Comparison of ENCODE assay signal across 17 mouse cellular contexts in the genomic region with DNA sequence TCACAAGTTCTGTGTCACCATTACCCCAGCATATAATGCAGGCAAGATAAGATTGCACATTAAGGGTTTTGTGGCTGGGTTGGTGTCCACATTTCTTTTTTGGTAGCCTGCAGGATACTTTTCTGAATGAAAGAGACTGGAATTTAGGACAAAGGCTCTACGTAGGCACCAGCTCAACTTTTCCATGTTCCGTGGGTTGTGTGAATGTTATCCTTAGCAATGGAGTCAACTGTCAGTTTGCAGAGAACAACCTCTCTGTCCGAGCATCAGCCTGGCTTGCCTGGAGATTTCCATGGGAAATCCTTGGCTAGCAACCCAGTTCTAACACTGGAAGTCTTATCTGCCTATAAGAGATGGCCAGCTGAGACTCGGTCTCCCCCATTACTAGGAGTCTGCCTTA. TPM values are rescaled to one million over a fixed set of nuclear protein-coding genes. Genes with fewer than 3 reads are reported as not detected.
DNase-seq lines count a peak whose midpoint lies in the region; ATAC-seq lines count a peak whose summit lies in the region.
"Had no signal": no experiment of that assay in that cellular context is flagged by ENCODE, and none has a peak within 500 bp of the region (broad histone marks: within the 10 kb centered on the region; RNA-seq: fewer than 3 reads in every experiment).

No protein-coding gene starts in this region.

- intact Hi-C loops in heart, postnatal 10 days (cut with DNase I), result no loop called here

- no peak for DNase-seq in frontal cortex, postnatal 10 days (ENCODE audit: low spot score in 2 of 2)
- peak; percentile 77 for DNase-seq in heart, adult 11 months
- DNase-seq in heart, postnatal 10 days, result no peak
- DNase-seq: adrenal gland, adult 2 months; adrenal gland, adult 8-10 months; adrenal gland, postnatal 10 days; adrenal gland, postnatal 14 days; adrenal gland, postnatal 25 days; adrenal gland, postnatal 36 days; B cell, adult 2 months; cerebellum, adult 11 months; cerebellum, adult 11-12 months; cerebellum, adult 18-20 months had no signal

- ATAC-seq in frontal cortex, adult (ENCODE audit: low TSS enrichment), result peak; percentile 81
- ATAC-seq: activated CD4-positive, CD25-positive, alpha-beta regulatory T cell, adult 4 months; CD4-positive, CD25-positive, alpha-beta regulatory T cell, adult 4 months; Patski had no signal

RNA-seq across cellular contexts. Expression of a gene that starts 48.0 kb away (rescaled TPM):
- 10 to 100 TPM; 13.2 to 15.5 TPM for total RNA-seq in heart, postnatal 10 days (2021)

RNA-seq across cellular contexts. Expression of a gene that starts 55.0 kb away (rescaled TPM):
- total RNA-seq in heart, postnatal 10 days (2021), result 10 to 100 TPM; 15.3 to 17.5 TPM
